Mouse (Mus musculus): ENCODE results near the gene Pou1f1. TPM values are rescaled to one million over a fixed set of nuclear protein-coding genes. Genes with fewer than 3 reads are reported as not detected.

The Pou1f1 gene
- polyA plus RNA-seq, 1 experiment from 2014 or later: not detected

DNA sequence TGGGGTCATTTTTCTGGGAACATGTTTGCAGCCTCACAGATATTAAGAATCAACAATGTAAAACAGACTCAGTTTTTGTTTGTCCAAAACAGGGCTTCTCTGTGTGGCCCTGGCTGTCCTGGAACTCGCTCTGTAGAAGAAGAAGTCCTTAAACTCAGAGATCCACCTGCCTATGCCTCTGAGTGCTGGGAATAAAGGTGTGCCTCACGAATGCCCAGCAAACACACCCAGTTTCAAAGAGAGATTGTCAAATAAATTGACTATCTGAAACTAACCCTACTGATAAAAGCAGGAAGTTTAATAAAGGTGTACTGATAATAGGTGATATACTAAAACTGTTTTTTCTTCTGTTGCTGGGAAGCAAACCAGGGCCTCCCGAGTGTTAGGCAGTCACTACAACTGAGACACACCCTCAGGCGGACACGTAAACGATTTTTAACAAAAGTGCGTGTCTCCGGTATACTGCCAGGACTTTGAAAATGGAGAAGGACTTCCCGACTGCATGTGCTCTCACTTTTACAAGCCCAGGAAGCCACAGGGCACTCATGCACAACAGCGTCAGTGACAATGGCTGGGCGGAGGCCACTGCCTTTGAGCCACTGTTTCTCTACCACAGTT is 23.5 kb downstream of the Pou1f1 start:
- no peak overlapping the region for H3K27ac ChIP-seq
- no peak overlapping the region for H3K9ac ChIP-seq
- no peak overlapping the region for H3K4me2 ChIP-seq
- no peak for ATAC-seq
- no peaks in the 10 kb centered on the region for H3K4me1 ChIP-seq
- no peaks in the 10 kb centered on the region for H3K27me3 ChIP-seq
- WGBS: 90% methylated on average over 11 of the region's 11 CpGs
- H3K4me3 ChIP-seq: no peak overlapping the region
- H3K36me3 ChIP-seq (ENCODE audit: poor library complexity, severe bottlenecking): peaks cover 16% of the 10 kb centered on the region
- H3K9me3 ChIP-seq (replicated peaks): no peaks in the 10 kb centered on the region

- WGBS: 90% methylated on average over 7 of the region's 7 CpGs
- ATAC-seq: no peak
- H3K4me1 ChIP-seq: no peaks in the 10 kb centered on the region
Observed at GRCm38 (mm10) chr16:65548960-65549359, 28.6 kb downstream of the Pou1f1 start.

GRCm38 (mm10) chr16:65550814-65551213 is 30.5 kb downstream of the Pou1f1 start:
- no peaks in the 10 kb centered on the region for H3K9me3 ChIP-seq (replicated peaks)
- H3K4me3 ChIP-seq: no peak overlapping the region
- H3K27me3 ChIP-seq: no peaks in the 10 kb centered on the region
- WGBS: 80% methylated on average over 13 of the region's 13 CpGs
- no peaks in the 10 kb centered on the region for H3K36me3 ChIP-seq (ENCODE audit: poor library complexity, severe bottlenecking)
- no peak overlapping the region for H3K4me2 ChIP-seq
- no peaks in the 10 kb centered on the region for H3K4me1 ChIP-seq
- no peak for ATAC-seq
- no peak overlapping the region for H3K9ac ChIP-seq
- H3K27ac ChIP-seq: no peak overlapping the region

More at GRCm38 (mm10) chr16:65548960-65549359, 28.6 kb downstream of the Pou1f1 start:
- no peak overlapping the region for H3K9ac ChIP-seq
- no peak overlapping the region for H3K27ac ChIP-seq
- no peak overlapping the region for H3K4me2 ChIP-seq
- H3K4me3 ChIP-seq: no peak overlapping the region
- H3K36me3 ChIP-seq (ENCODE audit: poor library complexity, severe bottlenecking): peaks cover 7% of the 10 kb centered on the region
- no peaks in the 10 kb centered on the region for H3K27me3 ChIP-seq
- H3K9me3 ChIP-seq (replicated peaks): no peaks in the 10 kb centered on the region

GRCm38 (mm10) chr16:65554267-65554666 is 34.0 kb downstream of the Pou1f1 start:
- WGBS: 89% methylated on average over 5 of the region's 5 CpGs

DNA sequence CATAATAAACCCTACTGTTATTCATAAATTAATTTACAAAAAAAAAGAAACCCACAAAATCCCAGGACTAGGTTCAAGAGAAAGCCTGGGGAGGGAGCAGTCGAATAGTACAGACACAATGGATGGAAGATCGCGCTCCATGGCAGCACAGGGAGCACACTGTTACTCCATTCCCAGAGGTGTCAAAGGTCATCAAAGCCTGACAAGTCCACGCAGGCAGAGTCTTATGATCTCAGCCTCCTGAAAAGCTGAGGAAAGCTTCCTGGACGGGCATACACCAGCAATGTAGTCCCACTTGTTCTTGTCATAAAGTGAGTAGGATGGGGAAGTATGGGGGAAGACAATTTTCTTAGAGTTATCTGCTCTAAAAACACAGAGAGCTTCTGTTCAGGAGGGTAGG is 37.1 kb downstream of the Pou1f1 start:
- no peaks in the 10 kb centered on the region for H3K27me3 ChIP-seq
- no peak overlapping the region for H3K9ac ChIP-seq
- H3K4me3 ChIP-seq: no peak overlapping the region
- H3K36me3 ChIP-seq (ENCODE audit: poor library complexity, severe bottlenecking): no peaks in the 10 kb centered on the region
- peaks cover 6% of the 10 kb centered on the region; the same call in 1 of the 2 replicates for H3K4me1 ChIP-seq
- no peak overlapping the region for H3K27ac ChIP-seq
- ATAC-seq: no peak
- no peak overlapping the region for H3K4me2 ChIP-seq
- WGBS: 77% methylated on average over 5 of the region's 5 CpGs
- H3K9me3 ChIP-seq (replicated peaks): no peaks in the 10 kb centered on the region

More at GRCm38 (mm10) chr16:65554267-65554666, 34.0 kb downstream of the Pou1f1 start:
- no peak overlapping the region for H3K4me2 ChIP-seq
- H3K36me3 ChIP-seq (ENCODE audit: poor library complexity, severe bottlenecking): no peaks in the 10 kb centered on the region
- ATAC-seq: no peak
- no peak overlapping the region for H3K4me3 ChIP-seq
- H3K9me3 ChIP-seq (replicated peaks): no peaks in the 10 kb centered on the region
- H3K9ac ChIP-seq: no peak overlapping the region
- H3K27me3 ChIP-seq: no peaks in the 10 kb centered on the region
- no peaks in the 10 kb centered on the region for H3K4me1 ChIP-seq
- no peak overlapping the region for H3K27ac ChIP-seq

DNA sequence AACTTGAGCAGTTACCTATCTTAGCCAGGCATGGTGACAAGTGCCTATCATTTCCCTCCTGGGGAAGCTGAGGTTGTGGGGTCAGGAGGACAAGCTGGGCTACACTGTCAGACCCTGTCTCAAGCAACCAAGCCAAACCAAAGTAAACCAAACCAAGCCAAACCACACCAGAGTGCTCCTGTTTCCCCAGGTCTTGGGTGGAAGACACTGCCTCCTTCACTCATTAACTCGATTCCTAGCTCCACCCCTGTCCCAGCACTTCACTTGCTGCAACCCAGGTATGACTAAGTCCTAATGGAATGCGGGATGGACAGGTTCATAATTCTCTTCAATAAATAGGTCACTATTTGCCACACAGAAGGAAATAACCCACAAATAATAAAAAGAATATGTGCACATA is 39.3 kb downstream of the Pou1f1 start:
- ATAC-seq: no peak
- H3K27me3 ChIP-seq: no peaks in the 10 kb centered on the region
- WGBS: 87% methylated on average over 2 of the region's 2 CpGs
- no peak overlapping the region for H3K27ac ChIP-seq
- no peaks in the 10 kb centered on the region for H3K9me3 ChIP-seq (replicated peaks)
- H3K4me3 ChIP-seq: no peak overlapping the region
- H3K4me1 ChIP-seq: peaks cover 9% of the 10 kb centered on the region; the same call in 1 of the 2 replicates
- no peak overlapping the region for H3K9ac ChIP-seq
- H3K36me3 ChIP-seq (ENCODE audit: poor library complexity, severe bottlenecking): no peaks in the 10 kb centered on the region
- H3K4me2 ChIP-seq: no peak overlapping the region

DNA sequence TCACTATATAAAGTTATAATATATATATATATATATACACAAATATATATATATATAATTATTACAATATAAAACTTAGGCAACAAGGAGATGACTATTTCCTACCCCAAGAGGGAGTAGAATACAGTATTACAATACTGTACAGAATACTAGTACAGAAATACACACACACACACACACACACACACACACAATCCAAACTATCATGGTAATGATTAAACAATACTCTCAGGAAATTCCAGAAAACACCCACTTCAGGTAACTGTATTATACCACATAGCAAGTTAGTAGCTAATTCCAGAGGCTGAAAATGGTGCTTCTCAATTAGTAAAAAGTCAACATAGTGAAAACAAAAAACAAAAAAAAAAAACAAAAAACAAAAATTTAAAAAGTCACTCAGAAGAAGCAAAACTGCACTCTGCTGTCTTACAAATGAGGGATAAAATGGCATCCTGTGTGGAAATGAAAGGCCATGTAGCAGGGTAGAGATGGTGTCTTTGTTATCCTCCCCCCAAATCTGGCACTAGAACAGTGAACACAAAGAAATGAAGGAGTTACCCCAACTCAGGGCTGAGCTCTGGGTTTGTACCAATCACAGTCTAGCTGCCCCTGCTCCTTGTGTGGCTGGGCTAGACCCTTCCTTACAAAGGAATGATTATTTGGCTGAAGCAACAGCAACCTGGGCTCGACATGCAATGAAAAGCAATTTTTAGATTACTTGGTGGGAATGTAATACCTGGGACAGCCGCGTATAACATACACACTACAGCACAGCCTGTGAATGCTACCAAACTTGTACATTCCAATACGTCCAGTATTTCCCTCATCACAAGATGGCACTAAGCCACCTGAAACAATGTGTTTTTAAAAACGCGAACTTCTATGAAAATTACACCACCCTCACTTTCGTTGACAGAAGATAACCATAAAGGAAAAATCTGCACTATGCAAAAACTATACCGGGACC is 41.0 kb downstream of the Pou1f1 start:
- Histone ChIP-seq H3K4me1 (peaks cover 9% of the 10 kb centered on the region; the same call in 1 of the 2 replicates), H3K4me3 (peak overlapping the region; percentile 89), H3K4me2 (peak overlapping the region; percentile 86), H3K9me3 (replicated peaks) (no peaks in the 10 kb centered on the region), H3K9ac (peak overlapping the region; percentile 79), H3K27me3 (no peaks in the 10 kb centered on the region), H3K27ac (no peak overlapping the region), H3K36me3 (ENCODE audit: poor library complexity, severe bottlenecking) (no peaks in the 10 kb centered on the region)
- 0 out of 2 replicates have a peak, but pooled peaks have one; percentile 19 for ATAC-seq
- 11% methylated on average over 8 of the region's 8 CpGs for WGBS

GRCm38 (mm10) chr16:65561963-65562863 is 41.9 kb downstream of the Pou1f1 start, which contains the start of gene Chmp2b:
TSS of gene Chmp2b (minus strand) at chr16:65562726.
- WGBS: under 1% methylated on average over 64 of the region's 69 CpGs

DNA sequence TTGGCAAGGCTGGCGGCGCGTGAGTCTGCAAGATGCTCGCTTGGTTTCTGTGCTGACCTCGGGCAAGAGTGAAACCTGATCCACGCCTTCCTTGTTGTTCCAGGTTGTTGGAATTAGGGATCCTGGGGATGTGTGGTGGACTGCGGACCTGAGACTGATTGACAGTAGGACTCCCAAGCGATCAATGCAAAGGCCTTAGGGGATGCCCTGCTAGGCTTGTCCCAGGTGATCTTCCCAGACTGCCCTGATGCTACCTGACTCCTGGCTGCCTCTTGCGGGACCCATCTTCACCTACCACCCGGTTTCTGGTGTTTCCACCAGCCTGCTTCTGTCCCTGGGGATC is 42.5 kb downstream of the Pou1f1 start:
- 1% methylated on average over 10 of the region's 10 CpGs for WGBS
- H3K4me2 ChIP-seq: peak overlapping the region; percentile 86
- H3K36me3 ChIP-seq (ENCODE audit: poor library complexity, severe bottlenecking): no peaks in the 10 kb centered on the region
- peak overlapping the region; percentile 89 for H3K4me3 ChIP-seq
- H3K4me1 ChIP-seq: peaks cover 9% of the 10 kb centered on the region; the same call in 1 of the 2 replicates
- H3K9ac ChIP-seq: peak overlapping the region; percentile 79
- peak; percentile 79 for ATAC-seq
- no peak overlapping the region for H3K27ac ChIP-seq
- H3K27me3 ChIP-seq: no peaks in the 10 kb centered on the region
- H3K9me3 ChIP-seq (replicated peaks): no peaks in the 10 kb centered on the region

More at GRCm38 (mm10) chr16:65561963-65562863, 41.9 kb downstream of the Pou1f1 start, which contains the start of gene Chmp2b:
- Histone ChIP-seq H3K9me3 (replicated peaks) (no peaks in the 10 kb centered on the region), H3K4me3 (peak within 1 kb of the TSS; percentile 89), H3K9ac (peak within 1 kb of the TSS; percentile 79), H3K4me2 (peak within 1 kb of the TSS; percentile 86), H3K36me3 (ENCODE audit: poor library complexity, severe bottlenecking) (no peaks in the 10 kb centered on the region), H3K4me1 (peaks cover 9% of the 10 kb centered on the region; the same call in 1 of the 2 replicates), H3K27ac (no peak within 1 kb of the TSS), H3K27me3 (no peaks in the 10 kb centered on the region)
- ATAC-seq: peak; percentile 94

- no peak overlapping the region for H3K9ac ChIP-seq
- peaks cover 9% of the 10 kb centered on the region; the same call in 1 of the 2 replicates for H3K4me1 ChIP-seq
- H3K4me3 ChIP-seq: no peak overlapping the region
- H3K36me3 ChIP-seq (ENCODE audit: poor library complexity, severe bottlenecking): no peaks in the 10 kb centered on the region
- 67% methylated on average over 8 of the region's 8 CpGs for WGBS
- H3K27me3 ChIP-seq: no peaks in the 10 kb centered on the region
- no peak overlapping the region for H3K4me2 ChIP-seq
- H3K27ac ChIP-seq: no peak overlapping the region
- ATAC-seq: no peak
- no peaks in the 10 kb centered on the region for H3K9me3 ChIP-seq (replicated peaks)
Observed at GRCm38 (mm10) chr16:65564306-65564705, 44.0 kb downstream of the Pou1f1 start.

DNA sequence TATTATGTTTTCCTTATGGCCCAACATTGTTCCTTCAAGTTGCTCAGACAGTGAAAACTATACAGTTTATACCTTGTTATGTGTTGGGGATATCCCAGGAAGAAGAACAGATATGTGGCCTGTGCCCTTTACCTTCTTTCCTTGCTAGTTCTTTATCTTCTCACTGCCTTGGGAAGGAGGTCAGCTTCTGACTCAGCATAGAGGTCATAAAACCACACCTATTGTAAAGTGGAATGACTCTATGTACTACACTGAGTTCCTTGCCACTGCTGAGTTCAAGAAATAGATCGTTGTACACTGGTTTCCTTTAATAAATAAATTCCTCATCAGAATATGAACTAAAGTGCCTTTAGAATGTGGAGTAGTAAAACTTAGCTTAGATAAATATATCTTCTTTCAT is 44.6 kb downstream of the Pou1f1 start:
- no peaks in the 10 kb centered on the region for H3K27me3 ChIP-seq
- no peak overlapping the region for H3K4me2 ChIP-seq
- peaks cover 9% of the 10 kb centered on the region; the same call in 1 of the 2 replicates for H3K4me1 ChIP-seq
- H3K36me3 ChIP-seq (ENCODE audit: poor library complexity, severe bottlenecking): no peaks in the 10 kb centered on the region
- H3K9ac ChIP-seq: no peak overlapping the region
- no peak overlapping the region for H3K4me3 ChIP-seq
- H3K27ac ChIP-seq: no peak overlapping the region
- WGBS: 94% methylated on average over 1 of the region's 1 CpGs
- no peaks in the 10 kb centered on the region for H3K9me3 ChIP-seq (replicated peaks)
- no peak for ATAC-seq

All from forebrain, embryonic 13.5 days (tissue).